Mouse (Mus musculus) CH12.LX (cell line): ENCODE data around the gene Trim12a. TPM values are rescaled to one million over a fixed set of nuclear protein-coding genes. Genes with fewer than 3 reads are reported as not detected.
"Not testable (repeated sequence)": the region's sequence is repeated elsewhere in the genome, so short reads cannot be mapped to it uniquely, and the experiment has no call there.

ENCODE experiments used
- DNase-seq: peaks from one replicate; pipeline ENCODE4 v3.0.0-alpha.2; 2013; ENCODE audit errors: extremely low read depth
- H3K27ac ChIP-seq: 2 replicates; pipeline ENCODE4 v1.5.1; 2012; ENCODE audit warnings: low read depth, mild to moderate bottlenecking, control low read depth, moderate library complexity; ENCODE audit not compliant: insufficient read depth
- H3K27me3 ChIP-seq: replicated peaks from 2 replicates; pipeline ENCODE3; 2012; ENCODE audit warnings: inconsistent platforms
- H3K36me3 ChIP-seq, 2 experiments: replicated peaks in 1 of 2; 2 replicates each; pipeline versions ENCODE3 to v1.6.1; 2012; ENCODE audit warnings: inconsistent platforms in 1 of 2, low read length in 1 of 2, mild to moderate bottlenecking in 1 of 2, mixed read lengths in 1 of 2, moderate library complexity in 1 of 2; ENCODE audit not compliant: control insufficient read depth in 1 of 2, insufficient read depth in 1 of 2
- H3K4me1 ChIP-seq, 2 experiments: 2 replicates each; pipeline ENCODE4 v1.6.1; 2012; ENCODE audit warnings: inconsistent platforms in 1 of 2, moderate library complexity in 1 of 2; ENCODE audit not compliant: insufficient read depth in 2 of 2, control insufficient read depth in 1 of 2
- H3K4me2 ChIP-seq: 2 replicates; pipeline ENCODE4 v1.6.1; 2012; ENCODE audit warnings: low read depth, mild to moderate bottlenecking, control low read depth; ENCODE audit not compliant: poor library complexity, insufficient read depth, severe bottlenecking
- H3K4me3 ChIP-seq, 3 experiments: fragments of 150-350 bp in 1 of 3; sonication (generic) in 1 of 3; replicated peaks in 1 of 3; 2 replicates each; pipeline versions ENCODE3 to v1.5.1; 2011 to 2012; ENCODE audit warnings: low read depth in 2 of 3, low read length in 2 of 3, mild to moderate bottlenecking in 2 of 3, moderate library complexity in 2 of 3, control low read depth in 1 of 3, improper control_type of control experiment in 1 of 3, inconsistent platforms in 1 of 3, mixed read lengths in 1 of 3; ENCODE audit not compliant: poor library complexity in 1 of 3
- H3K79me2 ChIP-seq: replicated peaks from 2 replicates; pipeline ENCODE4 v1.6.1; 2012; ENCODE audit warnings: mild to moderate bottlenecking, moderate library complexity; ENCODE audit not compliant: control insufficient read depth, poor library complexity, insufficient read depth, severe bottlenecking; ENCODE audit errors: extremely low read depth
- H3K9ac ChIP-seq: 2 replicates; pipeline ENCODE4 v1.6.1; 2012; ENCODE audit warnings: low read depth, mild to moderate bottlenecking, control low read depth, moderate library complexity; ENCODE audit not compliant: insufficient read depth
- H3K9me3 ChIP-seq: replicated peaks from 2 replicates; pipeline ENCODE3; 2012; ENCODE audit warnings: low read length, inconsistent platforms, mixed read lengths
- BHLHE40 ChIP-seq: IDR thresholded peaks from 2 replicates; pipeline ENCODE4 v1.6.1; 2011; ENCODE audit warnings: mild to moderate bottlenecking, low read depth, low read length, improper control_type of control experiment
- CHD1 ChIP-seq: IDR thresholded peaks from 2 replicates; pipeline ENCODE4 v1.6.1; 2012; ENCODE audit warnings: low read depth, low read length, improper control_type of control experiment, inconsistent platforms
- CHD2 ChIP-seq: IDR thresholded peaks from 2 replicates; pipeline ENCODE4 v1.6.1; 2011; ENCODE audit warnings: low read length, improper control_type of control experiment
- ELF1 ChIP-seq: IDR thresholded peaks from 2 replicates; pipeline ENCODE4 v1.6.1; 2014; ENCODE audit warnings: low read depth, mild to moderate bottlenecking, inconsistent platforms, low read length, improper control_type of control experiment
- EP300 ChIP-seq: IDR thresholded peaks from 2 replicates; pipeline ENCODE4 v1.6.1; 2011; ENCODE audit warnings: low read length, improper control_type of control experiment
- ETS1 ChIP-seq: conservative IDR thresholded peaks from 2 replicates; pipeline ENCODE4 v1.6.1; 2012; ENCODE audit warnings: low read depth, mild to moderate bottlenecking, inconsistent platforms, low read length, improper control_type of control experiment, moderate library complexity
- HCFC1 ChIP-seq: IDR thresholded peaks from 2 replicates; pipeline ENCODE4 v1.6.1; 2012; ENCODE audit warnings: low read depth, mild to moderate bottlenecking, inconsistent platforms, low read length, improper control_type of control experiment
- KAT2A ChIP-seq: IDR thresholded peaks from 2 replicates; pipeline ENCODE4 v1.6.1; 2012; ENCODE audit warnings: low read length, improper control_type of control experiment, inconsistent platforms; ENCODE audit not compliant: insufficient replicate concordance
- MAFK ChIP-seq: IDR thresholded peaks from 2 replicates; pipeline ENCODE4 v1.6.1; 2011; ENCODE audit warnings: low read length, improper control_type of control experiment; ENCODE audit not compliant: insufficient replicate concordance
- MAZ ChIP-seq: IDR thresholded peaks from 2 replicates; pipeline ENCODE4 v1.6.1; 2012; ENCODE audit warnings: low read depth, mild to moderate bottlenecking, inconsistent platforms, low read length, improper control_type of control experiment, moderate library complexity
- MXI1 ChIP-seq: IDR thresholded peaks from 2 replicates; pipeline ENCODE4 v1.6.1; 2011; ENCODE audit warnings: mild to moderate bottlenecking, low read depth, low read length, improper control_type of control experiment
- POLR2A ChIP-seq: IDR thresholded peaks from 2 replicates; pipeline ENCODE4 v1.6.1; 2011; ENCODE audit warnings: low read depth, mild to moderate bottlenecking, improper control_type of control experiment, low read length
- RCOR1 ChIP-seq: conservative IDR thresholded peaks from 2 replicates; pipeline ENCODE4 v1.6.1; 2012; ENCODE audit warnings: low read depth, mild to moderate bottlenecking, inconsistent platforms, low read length, improper control_type of control experiment
- SIN3A ChIP-seq: IDR thresholded peaks from 2 replicates; pipeline ENCODE4 v1.6.1; 2012; ENCODE audit warnings: low read length, improper control_type of control experiment, inconsistent platforms
- SMC3 ChIP-seq: IDR thresholded peaks from 2 replicates; pipeline ENCODE4 v1.6.1; 2011; ENCODE audit warnings: low read depth, low read length, improper control_type of control experiment
- TBP ChIP-seq: conservative IDR thresholded peaks from 2 replicates; pipeline ENCODE4 v1.6.1; 2011; ENCODE audit warnings: low read depth, low read length, improper control_type of control experiment
- TCF12 ChIP-seq: IDR thresholded peaks from 2 replicates; pipeline ENCODE4 v1.6.1; 2014; ENCODE audit warnings: low read depth, mild to moderate bottlenecking, inconsistent platforms, low read length, improper control_type of control experiment
- USF1 ChIP-seq: IDR thresholded peaks from 2 replicates; pipeline ENCODE4 v1.6.1; 2014; ENCODE audit warnings: low read depth, mild to moderate bottlenecking, inconsistent platforms, low read length, improper control_type of control experiment
- ZC3H11A ChIP-seq: IDR thresholded peaks from 2 replicates; pipeline ENCODE4 v1.6.1; 2012; ENCODE audit warnings: low read depth, mild to moderate bottlenecking, inconsistent platforms, low read length, improper control_type of control experiment
- ZKSCAN1 ChIP-seq: IDR thresholded peaks from 2 replicates; pipeline ENCODE4 v1.6.1; 2012; ENCODE audit warnings: low read depth, inconsistent platforms, low read length, improper control_type of control experiment, borderline replicate concordance
- ZMIZ1 ChIP-seq: IDR thresholded peaks from 2 replicates; pipeline ENCODE4 v1.6.1; 2012; ENCODE audit warnings: low read depth, mild to moderate bottlenecking, inconsistent platforms, low read length, improper control_type of control experiment
- ZNF384 ChIP-seq: IDR thresholded peaks from 2 replicates; pipeline ENCODE4 v1.6.1; 2012; ENCODE audit warnings: low read depth, low read length, improper control_type of control experiment, inconsistent platforms
- dilution Hi-C: fragments of 300-500 bp; cut with MboI; formaldehyde crosslinking; loops from 2 replicates; pipeline ENCODE4 v1.14.3; 2020; ENCODE audit warnings: low sequenced_read_pairs; ENCODE audit not compliant: extremely low pct_unique_long_range_greater_than_20kb, extremely low pct_ligation_motif_present
- in situ Hi-C: fragments of 300-500 bp; cut with MboI; formaldehyde crosslinking; loops from 3 replicates; pipeline ENCODE4 v1.14.3; 2019; ENCODE audit warnings: low sequenced_read_pairs, low pct_ligation_motif_present, low pct_unique_long_range_greater_than_20kb, mixed read lengths
- polyA plus RNA-seq: library from polyadenylated mRNA; unstranded; fragments of >175 nt; gene quantifications from 2 replicates; pipeline ENCODE4 v1.2.1, GENCODE M21; 2012; ENCODE audit warnings: low read depth; ENCODE audit not compliant: insufficient read length
- total RNA-seq, 2 experiments: library from RNA; depleted of rRNA; stranded (reverse); fragments of 300-350 nt in 1 of 2; fragments of >200 nt in 1 of 2; gene quantifications; 2 replicates each; pipeline ENCODE4 v1.2.3; 2012 to 2014

The Trim12a gene
- total RNA-seq (2012; rRNA removed) = 11.3 and 14.6 TPM in 2 replicates
- total RNA-seq (2014; rRNA removed) = 18.3 and 20.5 TPM in 2 replicates
- 33.4 and 36.6 TPM in 2 replicates for polyA plus RNA-seq

GRCm38 (mm10) chr7:104315369-104316080 lies at the start of gene Trim12a:
Trim12a (minus strand) TSS chr7:104315466.
- Histone ChIP-seq H3K9ac (peak within 1 kb of the TSS; percentile 85), H3K4me2 (peak within 1 kb of the TSS; percentile 67; the same call in 1 of the 2 replicates), H3K27ac (peak within 1 kb of the TSS; percentile 78), H3K4me3 (peak within 1 kb of the TSS; percentile 52 to 85 (median 68))
- H3K27me3 ChIP-seq, H3K9me3 ChIP-seq, H3K4me1 ChIP-seq, H3K36me3 ChIP-seq, dilution Hi-C loops, DNase-seq, H3K79me2 ChIP-seq, in situ Hi-C loops: not testable (repeated sequence)
- TF ChIP-seq MAFK = 0 out of 2 replicates have a peak, but pooled peaks have one; percentile 5
- 0 out of 2 replicates have a peak, but pooled peaks have one; percentile 20 for TF ChIP-seq POLR2A

DNA sequence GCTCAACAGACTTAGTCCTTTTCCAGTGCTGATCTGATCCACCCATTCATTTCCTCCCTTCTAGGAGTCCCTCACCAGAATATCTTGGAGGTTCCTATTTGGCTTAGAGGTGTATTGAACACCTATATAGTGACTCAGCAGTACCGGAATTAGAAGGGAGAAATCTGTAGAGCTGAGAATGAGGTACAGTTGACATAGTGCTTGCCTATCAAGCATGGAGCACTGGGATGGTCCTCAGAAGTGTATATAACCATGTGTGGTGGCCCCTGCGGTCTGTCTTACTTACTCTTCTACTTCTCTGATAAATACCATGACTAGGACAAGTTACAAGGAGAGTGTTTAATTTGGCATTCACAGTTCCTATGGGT lies 38.3 kb upstream of the Trim12a start:
- H3K27ac ChIP-seq = peak overlapping the region; percentile 60
- peak overlapping the region; percentile 59 for H3K9ac ChIP-seq
- H3K36me3 ChIP-seq = no peaks in the 10 kb centered on the region
- H3K9me3 ChIP-seq = no peaks in the 10 kb centered on the region
- peak overlapping the region; percentile 16 to 27 (median 17) for H3K4me3 ChIP-seq
- 0 out of 2 replicates have a peak, but pooled peaks cover 10% of the 10 kb centered on the region for H3K79me2 ChIP-seq
- no peak for DNase-seq
- dilution Hi-C loops (no loop called here), in situ Hi-C loops (loop anchor here (25.0 kb wide), 1 partner anchor 234 kb away; the partner anchor contains the start of genes Olfr653 and Olfr654)
- peak overlapping the region; percentile 84 for H3K4me2 ChIP-seq
- H3K4me1 ChIP-seq = peaks cover 6 to 15% of the 10 kb centered on the region in 2 experiments; a peak in 3 of 4 replicates
- H3K27me3 ChIP-seq = no peaks in the 10 kb centered on the region
- TF ChIP-seq SIN3A = no peak
- no peak for TF ChIP-seq ZNF384
- no peak for TF ChIP-seq EP300
- TF ChIP-seq CHD2 = no peak
- TF ChIP-seq HCFC1 = no peak
- no peak for TF ChIP-seq KAT2A
- no peak for TF ChIP-seq ELF1
- TF ChIP-seq MXI1 = no peak
- no peak for TF ChIP-seq MAZ
- no peak for TF ChIP-seq SMC3
- TF ChIP-seq TBP = no peak; the same call in 1 of the 2 replicates
- no peak for TF ChIP-seq ETS1
- no peak for TF ChIP-seq ZKSCAN1
- TF ChIP-seq BHLHE40 = no peak
- TF ChIP-seq CHD1 = no peak
- TF ChIP-seq USF1 = no peak
- TF ChIP-seq RCOR1 = no peak
- no peak for TF ChIP-seq ZC3H11A
- TF ChIP-seq TCF12 = no peak
- TF ChIP-seq ZMIZ1 = no peak
- TF ChIP-seq, all 38 proteins: peak for 0
